Mouse (Mus musculus): Measurements from ENCODE around the gene Kcne1. TPM values are rescaled to one million over a fixed set of nuclear protein-coding genes. Genes with fewer than 3 reads are reported as not detected.

The Kcne1 gene
- polyA plus RNA-seq, 1 experiment from 2014 or later, result not detected

- WGBS, result 29% methylated on average over 7 of the region's 7 CpGs
Measured at GRCm38 (mm10) chr16:92324309-92325061, 34.8 kb downstream of the Kcne1 start.

DNA sequence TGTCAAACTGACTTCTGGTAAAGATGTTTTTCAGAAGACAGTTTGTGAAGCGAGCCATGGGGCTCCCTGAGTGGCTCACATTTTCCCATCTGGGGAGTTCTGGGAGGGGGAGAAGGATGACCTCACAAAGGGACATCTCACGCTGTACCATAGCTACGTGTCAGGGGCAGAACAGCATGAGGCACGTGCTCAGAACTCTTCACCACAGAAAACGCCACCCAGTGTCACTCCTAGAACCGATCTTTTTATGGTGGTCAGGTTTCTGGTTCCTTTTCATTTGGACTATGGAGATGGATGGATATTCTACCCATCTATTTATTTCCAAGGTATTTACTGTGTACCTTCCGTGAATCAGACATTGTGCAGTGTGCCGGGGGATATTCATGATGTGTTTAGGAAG is 37.9 kb downstream of the Kcne1 start, which contains the start of gene Fam243:
Gene Fam243, minus strand, starts transcription at position 101 of the 400 bp plus-strand sequence.
- ATAC-seq (ENCODE audit: low FRiP score, low read depth), result no peak
- WGBS, result 94% methylated on average over 8 of the region's 8 CpGs
- peaks cover 19% of the 10 kb centered on the region for H3K4me1 ChIP-seq
- no peak within 1 kb of the TSS for H3K4me3 ChIP-seq
- H3K27me3 ChIP-seq, result no peaks in the 10 kb centered on the region
- no peak within 1 kb of the TSS for H3K4me2 ChIP-seq (replicated peaks)
- H3K27ac ChIP-seq (replicated peaks), result no peak within 1 kb of the TSS
- no peak within 1 kb of the TSS for H3K9ac ChIP-seq (replicated peaks)
- no peaks in the 10 kb centered on the region for H3K9me3 ChIP-seq
- H3K36me3 ChIP-seq, result no peaks in the 10 kb centered on the region

More at GRCm38 (mm10) chr16:92324309-92325061, 34.8 kb downstream of the Kcne1 start:
- ATAC-seq (ENCODE audit: low FRiP score, low read depth), result peak; percentile 69
- Histone ChIP-seq H3K4me1 (peaks cover 19% of the 10 kb centered on the region), H3K9ac (replicated peaks) (no peak overlapping the region), H3K36me3 (no peaks in the 10 kb centered on the region), H3K27ac (replicated peaks) (peak overlapping the region; percentile 56), H3K27me3 (no peaks in the 10 kb centered on the region), H3K4me2 (replicated peaks) (no peak overlapping the region), H3K9me3 (no peaks in the 10 kb centered on the region), H3K4me3 (no peak overlapping the region)

DNA sequence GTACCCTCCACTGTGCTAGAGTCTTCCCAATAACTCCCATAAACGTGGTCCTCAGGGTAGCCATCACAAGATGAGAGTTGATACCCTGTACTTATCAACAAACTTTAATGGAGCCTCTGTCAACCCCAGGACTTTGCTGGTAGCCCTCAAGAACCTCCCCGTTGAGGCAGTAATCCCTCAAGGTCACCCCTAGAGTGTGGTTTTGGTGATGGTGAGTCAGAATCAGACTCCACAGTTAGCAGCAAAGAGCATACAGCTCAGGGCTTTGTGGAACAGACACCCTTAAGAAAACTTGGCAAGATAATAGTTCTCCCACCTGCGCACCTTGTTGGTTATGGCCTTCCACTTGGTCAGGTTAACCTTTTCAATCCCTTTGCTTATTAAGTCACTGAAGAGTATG is 38.9 kb downstream of the Kcne1 start:
- no peak for ATAC-seq (ENCODE audit: low FRiP score, low read depth)
- Histone ChIP-seq H3K27me3 (no peaks in the 10 kb centered on the region), H3K4me1 (peaks cover 15% of the 10 kb centered on the region), H3K9me3 (no peaks in the 10 kb centered on the region), H3K4me2 (replicated peaks) (no peak overlapping the region), H3K4me3 (no peak overlapping the region), H3K9ac (replicated peaks) (no peak overlapping the region), H3K36me3 (no peaks in the 10 kb centered on the region), H3K27ac (replicated peaks) (no peak overlapping the region)
- 85% methylated on average over 3 of the region's 3 CpGs for WGBS

DNA sequence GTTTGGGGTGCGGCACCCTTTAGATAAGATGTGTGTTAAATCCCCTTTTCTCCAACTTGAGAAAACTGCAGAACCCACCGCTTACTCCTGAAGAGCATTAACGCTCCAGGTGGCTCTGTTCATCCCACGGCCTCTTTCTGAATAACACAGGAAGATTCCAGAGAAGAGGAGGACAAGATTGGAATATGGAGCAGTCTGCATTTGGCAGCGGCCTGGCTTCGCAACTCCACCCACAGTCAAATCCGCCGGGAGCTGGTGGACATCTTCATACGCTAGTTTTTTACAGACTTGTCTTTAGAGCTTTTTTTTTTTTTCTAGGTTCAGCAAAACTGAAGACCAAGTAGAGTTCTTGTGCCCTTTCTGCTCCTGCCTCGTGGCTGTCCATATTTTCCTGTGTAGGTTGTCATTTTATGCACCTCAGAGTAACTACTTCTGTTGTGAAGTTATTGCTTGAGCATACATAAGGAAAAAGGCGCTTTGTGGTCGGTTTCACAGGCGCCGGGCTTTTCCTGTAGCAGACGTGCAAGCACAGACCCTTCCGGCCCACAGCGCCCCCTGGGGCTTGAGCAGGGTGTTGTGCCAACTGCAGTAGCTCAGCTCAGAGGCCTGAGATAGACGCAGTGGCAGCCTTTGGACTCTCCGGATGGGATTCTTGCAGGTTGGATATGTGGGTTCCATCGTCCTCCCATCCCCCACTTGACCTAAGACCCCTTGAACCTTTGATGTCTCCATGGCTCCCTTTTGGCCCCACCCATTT is 39.7 kb downstream of the Kcne1 start:
- no peak for ATAC-seq (ENCODE audit: low FRiP score, low read depth)
- no peaks in the 10 kb centered on the region for H3K36me3 ChIP-seq
- 69% methylated on average over 20 of the region's 20 CpGs for WGBS
- H3K27me3 ChIP-seq, result no peaks in the 10 kb centered on the region
- no peak overlapping the region for H3K9ac ChIP-seq (replicated peaks)
- H3K27ac ChIP-seq (replicated peaks), result no peak overlapping the region
- no peak overlapping the region for H3K4me3 ChIP-seq
- H3K9me3 ChIP-seq, result no peaks in the 10 kb centered on the region
- H3K4me2 ChIP-seq (replicated peaks), result no peak overlapping the region
- H3K4me1 ChIP-seq, result peaks cover 7% of the 10 kb centered on the region

DNA sequence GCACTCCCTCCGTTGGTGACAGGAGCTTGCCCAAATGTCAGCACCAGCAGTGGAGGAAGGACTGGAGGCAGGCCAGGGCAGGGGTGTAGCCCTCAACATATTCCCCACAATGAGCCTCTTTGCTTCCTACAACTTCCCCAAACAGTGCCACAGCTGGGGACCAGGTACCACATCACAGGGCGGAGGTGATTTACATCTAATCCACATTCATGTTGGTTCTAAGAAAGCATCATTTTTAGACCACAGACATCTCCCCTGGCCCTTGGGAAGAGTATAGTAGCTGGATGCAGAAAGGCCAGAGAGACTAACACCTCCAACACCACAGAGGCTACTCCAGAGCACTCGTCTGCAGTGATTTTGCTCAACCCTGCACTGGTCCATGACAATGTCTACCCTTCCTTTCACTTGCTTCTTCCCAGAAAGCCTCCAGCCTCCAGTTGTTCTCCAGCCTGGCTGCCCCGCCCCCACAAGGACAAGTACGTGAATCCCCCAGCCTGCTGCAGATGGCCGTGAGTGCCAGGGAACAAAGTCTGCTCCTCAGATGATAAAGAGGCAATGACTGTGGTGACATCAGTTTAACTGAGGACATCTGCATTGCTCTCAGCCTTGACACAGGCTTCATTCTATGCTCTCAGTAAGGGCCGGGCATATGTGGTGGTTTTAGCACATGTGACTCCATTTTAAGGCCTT is 43.1 kb downstream of the Kcne1 start:
- H3K9me3 ChIP-seq, result no peaks in the 10 kb centered on the region
- no peak overlapping the region for H3K4me2 ChIP-seq (replicated peaks)
- no peak overlapping the region for H3K27ac ChIP-seq (replicated peaks)
- peaks cover 16% of the 10 kb centered on the region for H3K36me3 ChIP-seq
- ATAC-seq (ENCODE audit: low FRiP score, low read depth), result no peak
- WGBS, result 75% methylated on average over 7 of the region's 7 CpGs
- H3K4me1 ChIP-seq, result no peaks in the 10 kb centered on the region
- no peak overlapping the region for H3K9ac ChIP-seq (replicated peaks)
- H3K4me3 ChIP-seq, result no peak overlapping the region
- no peaks in the 10 kb centered on the region for H3K27me3 ChIP-seq

DNA sequence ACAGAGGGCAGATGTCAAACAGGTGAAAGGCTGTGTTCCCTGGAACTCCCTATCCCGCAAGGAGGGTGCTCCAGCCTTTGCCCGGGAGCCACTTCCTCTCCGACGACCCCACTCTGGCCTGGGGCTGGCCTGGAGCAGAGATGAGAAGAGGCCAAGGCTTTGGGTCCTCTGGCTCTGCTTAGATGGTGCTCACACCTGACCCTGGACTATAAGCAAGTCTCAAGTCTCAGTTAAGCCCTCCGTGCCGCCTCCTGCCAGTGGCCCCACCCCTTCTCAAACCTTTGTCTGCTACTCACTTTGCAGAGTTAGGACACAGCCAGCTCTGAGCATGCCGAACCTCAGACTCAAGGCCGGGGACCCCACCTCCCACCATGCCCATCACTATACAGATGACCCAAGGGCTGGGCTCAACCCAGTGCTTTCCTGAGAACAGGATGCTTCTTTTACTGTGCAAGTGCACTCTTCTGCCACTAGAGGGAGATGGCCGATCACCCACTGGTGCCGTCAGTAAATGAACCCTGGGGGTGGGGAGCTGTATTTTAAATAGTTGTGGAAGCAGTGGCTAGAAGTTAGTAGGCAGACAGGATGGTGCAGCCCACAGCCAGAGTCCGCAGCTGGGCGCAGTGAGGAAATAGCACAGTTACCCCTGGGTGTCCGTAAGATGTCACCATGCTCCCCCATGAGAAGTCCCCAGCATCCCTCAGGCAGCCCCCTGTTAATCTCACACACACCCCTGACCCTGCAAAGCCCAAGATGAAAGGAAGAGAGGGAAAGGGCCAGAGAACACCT is 45.1 kb downstream of the Kcne1 start:
- ATAC-seq (ENCODE audit: low FRiP score, low read depth), result peak; percentile 79
- no peak overlapping the region for H3K4me2 ChIP-seq (replicated peaks)
- H3K27ac ChIP-seq (replicated peaks), result no peak overlapping the region
- 49% methylated on average over 13 of the region's 13 CpGs for WGBS
- H3K9ac ChIP-seq (replicated peaks), result no peak overlapping the region
- no peak overlapping the region for H3K4me3 ChIP-seq
- H3K36me3 ChIP-seq, result peaks cover 32% of the 10 kb centered on the region
- H3K9me3 ChIP-seq, result no peaks in the 10 kb centered on the region
- H3K27me3 ChIP-seq, result no peaks in the 10 kb centered on the region
- H3K4me1 ChIP-seq, result 0 out of 2 replicates have a peak, but pooled peaks cover under 1% of the 10 kb centered on the region

GRCm38 (mm10) chr16:92309126-92309525 is 50.1 kb downstream of the Kcne1 start:
- Histone ChIP-seq H3K27me3 (no peaks in the 10 kb centered on the region), H3K4me3 (no peak overlapping the region), H3K27ac (replicated peaks) (peak overlapping the region; percentile 56; the same call in 1 of the 2 replicates), H3K36me3 (peaks cover 66% of the 10 kb centered on the region), H3K9ac (replicated peaks) (no peak overlapping the region), H3K9me3 (no peaks in the 10 kb centered on the region), H3K4me1 (0 out of 2 replicates have a peak, but pooled peaks cover 5% of the 10 kb centered on the region), H3K4me2 (replicated peaks) (no peak overlapping the region)
- 0 out of 2 replicates have a peak, but pooled peaks have one; percentile 45 for ATAC-seq (ENCODE audit: low FRiP score, low read depth)
- 45% methylated on average over 4 of the region's 4 CpGs for WGBS

DNA sequence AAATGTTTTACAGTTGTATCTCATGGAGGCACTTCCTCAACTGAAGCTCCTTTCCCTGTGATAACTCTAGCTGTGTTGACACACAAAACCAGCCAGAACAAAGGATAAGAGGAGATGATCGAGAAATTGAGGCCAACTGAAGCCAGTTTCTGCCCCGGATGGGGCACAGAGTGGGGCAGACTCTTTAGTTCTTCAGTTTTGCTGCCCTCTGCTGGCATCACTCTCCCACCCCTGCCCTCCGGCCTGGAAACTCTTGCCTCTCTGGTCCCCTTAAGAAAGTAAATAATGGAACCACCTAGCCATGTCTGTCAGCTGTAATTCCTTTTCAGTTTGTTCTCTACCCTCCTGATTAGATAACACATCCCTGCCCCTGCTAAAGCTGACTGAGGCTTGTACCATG is 51.3 kb downstream of the Kcne1 start:
- H3K4me2 ChIP-seq (replicated peaks), result no peak overlapping the region
- H3K27me3 ChIP-seq, result no peaks in the 10 kb centered on the region
- no peak overlapping the region for H3K4me3 ChIP-seq
- H3K4me1 ChIP-seq, result 0 out of 2 replicates have a peak, but pooled peaks cover 5% of the 10 kb centered on the region
- H3K9ac ChIP-seq (replicated peaks), result no peak overlapping the region
- ATAC-seq (ENCODE audit: low FRiP score, low read depth), result no peak
- no peaks in the 10 kb centered on the region for H3K9me3 ChIP-seq
- H3K36me3 ChIP-seq, result peaks cover 66% of the 10 kb centered on the region
- WGBS, result 83% methylated on average over 3 of the region's 3 CpGs
- H3K27ac ChIP-seq (replicated peaks), result no peak overlapping the region

DNA sequence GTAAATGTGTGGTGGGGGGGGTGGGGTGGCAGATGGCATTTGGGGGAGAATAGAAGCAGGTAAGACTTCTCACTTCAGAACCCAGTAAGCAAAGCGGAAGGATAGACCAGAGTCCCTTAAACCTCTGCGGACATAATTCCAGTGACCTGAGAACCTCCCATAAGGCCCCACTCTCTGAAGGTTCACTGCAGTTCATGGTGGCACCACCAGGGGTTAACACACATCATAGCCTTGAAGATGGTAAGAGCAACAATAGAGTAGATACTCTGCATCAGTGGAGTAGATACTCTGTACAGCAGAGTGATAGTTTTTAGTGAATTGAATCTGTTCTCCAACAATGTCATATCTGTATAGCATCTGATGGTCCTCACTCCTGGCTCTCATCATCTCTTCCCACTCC is 53.7 kb downstream of the Kcne1 start:
- Histone ChIP-seq H3K27ac (replicated peaks) (no peak overlapping the region), H3K9me3 (no peaks in the 10 kb centered on the region), H3K36me3 (peaks cover 43% of the 10 kb centered on the region), H3K4me1 (peaks cover 21% of the 10 kb centered on the region), H3K27me3 (no peaks in the 10 kb centered on the region), H3K4me2 (replicated peaks) (no peak overlapping the region), H3K4me3 (no peak overlapping the region), H3K9ac (replicated peaks) (no peak overlapping the region)
- no peak for ATAC-seq (ENCODE audit: low FRiP score, low read depth)
- 97% methylated on average over 2 of the region's 2 CpGs for WGBS

GRCm38 (mm10) chr16:92302506-92302905 is 56.8 kb downstream of the Kcne1 start:
- Histone ChIP-seq H3K9me3 (no peaks in the 10 kb centered on the region), H3K27me3 (no peaks in the 10 kb centered on the region), H3K4me1 (peaks cover 18% of the 10 kb centered on the region), H3K36me3 (peaks cover 24% of the 10 kb centered on the region), H3K4me3 (peak overlapping the region; percentile 72; the same call in 1 of the 2 replicates), H3K27ac (replicated peaks) (no peak overlapping the region; the same call in 1 of the 2 replicates), H3K4me2 (replicated peaks) (peak overlapping the region; percentile 70), H3K9ac (replicated peaks) (peak overlapping the region; percentile 80; the same call in 1 of the 2 replicates)
- ATAC-seq (ENCODE audit: low FRiP score, low read depth), result no peak
- 70% methylated on average over 5 of the region's 5 CpGs for WGBS

GRCm38 (mm10) chr16:92301989-92302388 is 57.3 kb downstream of the Kcne1 start:
- Histone ChIP-seq H3K27me3 (no peaks in the 10 kb centered on the region), H3K4me1 (peaks cover 18% of the 10 kb centered on the region), H3K4me3 (peak overlapping the region; percentile 72), H3K4me2 (replicated peaks) (peak overlapping the region; percentile 70), H3K27ac (replicated peaks) (no peak overlapping the region), H3K36me3 (peaks cover 19% of the 10 kb centered on the region), H3K9ac (replicated peaks) (peak overlapping the region; percentile 80), H3K9me3 (no peaks in the 10 kb centered on the region)
- 35% methylated on average over 5 of the region's 5 CpGs for WGBS
- ATAC-seq (ENCODE audit: low FRiP score, low read depth), result no peak
